Mouse (Mus musculus) macrophage (primary cell): ENCODE results near the gene Myt1l. TPM values are rescaled to one million over a fixed set of nuclear protein-coding genes. Genes with fewer than 3 reads are reported as not detected.

Source experiments
- H3K27ac ChIP-seq: fragments of 350-480 bp; formaldehyde crosslinking; 2 replicates; pipeline ENCODE4 v1.9.0; 2021
- H3K36me3 ChIP-seq: fragments of 350-480 bp; formaldehyde crosslinking; 2 replicates; pipeline ENCODE4 v1.9.0; 2021; ENCODE audit errors: inconsistent target
- H3K4me3 ChIP-seq: fragments of 350-480 bp; formaldehyde crosslinking; 2 replicates; pipeline ENCODE4 v1.9.0; 2021; ENCODE audit errors: inconsistent target
- H3K79me2 ChIP-seq: fragments of 350-480 bp; formaldehyde crosslinking; 2 replicates; pipeline ENCODE4 v1.9.0; 2021; ENCODE audit errors: inconsistent target
- WGBS: methylation state at CpG from one replicate; pipeline ENCODE4 v1.1.7; 2026; ENCODE audit warnings: inconsistent platforms; ENCODE audit not compliant: missing documents; 5-methylcytosine and 5-hydroxymethylcytosine counted together
- polyA plus RNA-seq: library from polyadenylated mRNA; stranded (reverse); fragments of 250-400 nt; gene quantifications from 3 replicates; pipeline ENCODE4 v1.2.4, GENCODE M21; 2018; ENCODE audit warnings: inconsistent platforms

Myt1l gene
- polyA plus RNA-seq, 1 experiment from 2014 or later = not detected

GRCm38 (mm10) chr12:29606221-29606620, 78.0 kb downstream of the Myt1l start:
- WGBS = 87% methylated on average over 6 of the region's 6 CpGs
- Histone ChIP-seq H3K36me3 (no peaks in the 10 kb centered on the region), H3K79me2 (no peaks in the 10 kb centered on the region), H3K4me3 (no peak overlapping the region), H3K27ac (no peak overlapping the region)

- no peaks in the 10 kb centered on the region for H3K36me3 ChIP-seq
- no peaks in the 10 kb centered on the region for H3K79me2 ChIP-seq
- H3K4me3 ChIP-seq = no peak overlapping the region
- H3K27ac ChIP-seq = no peak overlapping the region
Measured at GRCm38 (mm10) chr12:29617746-29618145, 89.6 kb downstream of the Myt1l start.

- Histone ChIP-seq H3K36me3 (no peaks in the 10 kb centered on the region), H3K79me2 (no peaks in the 10 kb centered on the region), H3K4me3 (no peak overlapping the region), H3K27ac (no peak overlapping the region)
- 78% methylated on average over 5 of the region's 5 CpGs for WGBS
Measured at GRCm38 (mm10) chr12:29621530-29621929, 93.3 kb downstream of the Myt1l start.

GRCm38 (mm10) chr12:29627956-29628750, 100.0 kb downstream of the Myt1l start:
- H3K4me3 ChIP-seq = no peak overlapping the region
- H3K36me3 ChIP-seq = no peaks in the 10 kb centered on the region
- no peak overlapping the region for H3K27ac ChIP-seq
- 66% methylated on average over 15 of the region's 15 CpGs for WGBS
- H3K79me2 ChIP-seq = no peaks in the 10 kb centered on the region

GRCm38 (mm10) chr12:29629875-29630538, 101.8 kb downstream of the Myt1l start:
- 88% methylated on average over 10 of the region's 10 CpGs for WGBS
- no peaks in the 10 kb centered on the region for H3K79me2 ChIP-seq
- H3K36me3 ChIP-seq = no peaks in the 10 kb centered on the region

GRCm38 (mm10) chr12:29634509-29634908, 106.3 kb downstream of the Myt1l start:
- Histone ChIP-seq H3K27ac (no peak overlapping the region), H3K4me3 (no peak overlapping the region), H3K79me2 (no peaks in the 10 kb centered on the region), H3K36me3 (no peaks in the 10 kb centered on the region)
- WGBS = 71% methylated on average over 2 of the region's 2 CpGs

More at GRCm38 (mm10) chr12:29629875-29630538, 101.8 kb downstream of the Myt1l start:
- Histone ChIP-seq H3K27ac (no peak overlapping the region), H3K4me3 (no peak overlapping the region)

GRCm38 (mm10) chr12:29639543-29640196, 111.5 kb downstream of the Myt1l start:
- Histone ChIP-seq H3K27ac (no peak overlapping the region), H3K36me3 (no peaks in the 10 kb centered on the region), H3K79me2 (no peaks in the 10 kb centered on the region), H3K4me3 (no peak overlapping the region)
- WGBS = 81% methylated on average over 11 of the region's 11 CpGs

- no peak overlapping the region for H3K27ac ChIP-seq
- H3K36me3 ChIP-seq = no peaks in the 10 kb centered on the region
- whole genome bisulfite sequencing = 85% methylated on average over 1 of the region's 1 CpGs
- H3K4me3 ChIP-seq = no peak overlapping the region
- H3K79me2 ChIP-seq = no peaks in the 10 kb centered on the region
Measured at GRCm38 (mm10) chr12:29640201-29640600, 112.0 kb downstream of the Myt1l start.

GRCm38 (mm10) chr12:29642915-29643314, 114.7 kb downstream of the Myt1l start:
- H3K79me2 ChIP-seq = no peaks in the 10 kb centered on the region
- WGBS = 49% methylated on average over 4 of the region's 4 CpGs
- no peak overlapping the region for H3K27ac ChIP-seq
- H3K4me3 ChIP-seq = no peak overlapping the region
- no peaks in the 10 kb centered on the region for H3K36me3 ChIP-seq

GRCm38 (mm10) chr12:29644091-29644490, 115.9 kb downstream of the Myt1l start:
- 82% methylated on average over 4 of the region's 4 CpGs for WGBS
- Histone ChIP-seq H3K36me3 (no peaks in the 10 kb centered on the region), H3K27ac (no peak overlapping the region), H3K4me3 (no peak overlapping the region), H3K79me2 (no peaks in the 10 kb centered on the region)

- H3K4me3 ChIP-seq = no peak overlapping the region
- 86% methylated on average over 7 of the region's 7 CpGs for whole genome bisulfite sequencing
- no peaks in the 10 kb centered on the region for H3K36me3 ChIP-seq
- H3K27ac ChIP-seq = no peak overlapping the region
- H3K79me2 ChIP-seq = no peaks in the 10 kb centered on the region
Measured at GRCm38 (mm10) chr12:29644721-29645120, 116.5 kb downstream of the Myt1l start.

- no peak overlapping the region for H3K4me3 ChIP-seq
- no peak overlapping the region for H3K27ac ChIP-seq
- no peaks in the 10 kb centered on the region for H3K79me2 ChIP-seq
- WGBS = 82% methylated on average over 10 of the region's 10 CpGs
- no peaks in the 10 kb centered on the region for H3K36me3 ChIP-seq
Measured at GRCm38 (mm10) chr12:29649510-29650152, 121.4 kb downstream of the Myt1l start.

- Histone ChIP-seq H3K79me2 (no peaks in the 10 kb centered on the region), H3K27ac (no peak overlapping the region), H3K4me3 (no peak overlapping the region), H3K36me3 (no peaks in the 10 kb centered on the region)
- 82% methylated on average over 5 of the region's 5 CpGs for WGBS
Measured at GRCm38 (mm10) chr12:29652516-29652915, 124.3 kb downstream of the Myt1l start.

GRCm38 (mm10) chr12:29655197-29655632, 127.0 kb downstream of the Myt1l start:
- Histone ChIP-seq H3K79me2 (no peaks in the 10 kb centered on the region), H3K4me3 (no peak overlapping the region), H3K27ac (no peak overlapping the region), H3K36me3 (no peaks in the 10 kb centered on the region)
- WGBS = 88% methylated on average over 10 of the region's 10 CpGs
